Comparison of ENCODE assay signal across 9 mouse cellular contexts in genomic region chr8:116942284-116943058, GRCm38 (mm10). TPM values are rescaled to one million over a fixed set of nuclear protein-coding genes. Genes with fewer than 3 reads are reported as not detected.
DNase-seq lines count a peak whose midpoint lies in the region; ATAC-seq and TF ChIP-seq lines count a peak whose summit lies in the region.
"Had no signal": no experiment of that assay in that cellular context is flagged by ENCODE, and none has a peak within 500 bp of the region (broad histone marks: within the 10 kb centered on the region; RNA-seq: fewer than 3 reads in every experiment).

No protein-coding gene starts in this region.

- no peak for TF ChIP-seq POLR2A in cortical plate, adult 2 months (IDR thresholded peaks at IDR 0.05; ENCODE audit: extremely low read depth, insufficient read depth, low read length)

- H3K4me3 ChIP-seq in layer of hippocampus, adult 2 months = peak overlapping the region; percentile 71
- H3K4me3 ChIP-seq in cortical plate, adult 2 months (ENCODE audit: insufficient read depth, low read length) = peak overlapping the region; percentile 69; the same call in 1 of the 2 replicates
- peak overlapping the region; percentile 96; the same call in 1 of the 2 replicates for H3K4me3 ChIP-seq in intestine, embryonic 14.5 days (ENCODE audit: low read depth, low read length)
- H3K4me3 ChIP-seq in midbrain, postnatal 0 days (ENCODE audit: low read depth, low read length) = no peak overlapping the region

- H3K36me3 ChIP-seq in intestine, embryonic 14.5 days (ENCODE audit: control insufficient read depth, insufficient read depth, low read length) = peaks cover 14% of the 10 kb centered on the region
- no peaks in the 10 kb centered on the region for H3K36me3 ChIP-seq in midbrain, postnatal 0 days (ENCODE audit: insufficient read depth, low read length)

- ATAC-seq in intestine, embryonic 14.5 days (replicated peaks; ENCODE audit: low FRiP score, low TSS enrichment, low read depth) = no peak
- ATAC-seq in midbrain, postnatal 0 days (ENCODE audit: low FRiP score) = no peak
- no peak for ATAC-seq in frontal cortex, adult (ENCODE audit: low TSS enrichment)

- DNase-seq in layer of hippocampus, adult 2 months (ENCODE audit: low spot score in 2 of 2) = no peak
- no peak for DNase-seq in layer of hippocampus, postnatal 25 days (ENCODE audit: extremely low spot score in 1 of 2, low spot score in 1 of 2)
- no peak for DNase-seq in intestine, embryonic 14.5 days (ENCODE audit: low spot score)
- no peak for DNase-seq in midbrain, postnatal 0 days (ENCODE audit: low spot score)
- DNase-seq in ovary, postnatal 10 days (ENCODE audit: low spot score) = no peak
- DNase-seq in right cerebral cortex, adult 18-20 months = no peak

- H3K27ac ChIP-seq in layer of hippocampus, adult 2 months = no peak overlapping the region
- H3K27ac ChIP-seq in cortical plate, adult 2 months (ENCODE audit: insufficient read depth, low read length) = no peak overlapping the region
- H3K27ac ChIP-seq in intestine, embryonic 14.5 days (ENCODE audit: low read depth) = no peak overlapping the region
- H3K27ac ChIP-seq in midbrain, postnatal 0 days (ENCODE audit: low read depth, low read length) = no peak overlapping the region

- H3K4me2 ChIP-seq in intestine, embryonic 14.5 days (ENCODE audit: low read length) = peak overlapping the region; percentile 91
- H3K4me2 ChIP-seq in midbrain, postnatal 0 days (ENCODE audit: low read depth, low read length, poor library complexity, severe bottlenecking) = 0 out of 2 replicates have a peak overlapping the region, but pooled peaks have one; percentile 51

- no peaks in the 10 kb centered on the region for H3K9me3 ChIP-seq in intestine, embryonic 14.5 days (ENCODE audit: control insufficient read depth, low read length)
- no peaks in the 10 kb centered on the region for H3K9me3 ChIP-seq in midbrain, postnatal 0 days (ENCODE audit: low read length)

- peaks cover 7% of the 10 kb centered on the region for H3K4me1 ChIP-seq in cortical plate, adult 2 months (ENCODE audit: control insufficient read depth, insufficient read depth, low read length)
- peaks cover 8% of the 10 kb centered on the region for H3K4me1 ChIP-seq in intestine, embryonic 14.5 days (replicated peaks; ENCODE audit: control insufficient read depth, insufficient read depth, low read length)
- no peaks in the 10 kb centered on the region; the same call in 1 of the 2 replicates for H3K4me1 ChIP-seq in midbrain, postnatal 0 days (ENCODE audit: insufficient read depth, low read length)

- no peak for TF ChIP-seq CTCF in layer of hippocampus, adult 2 months (conservative IDR thresholded peaks at IDR 0.05)
- TF ChIP-seq CTCF in cortical plate, adult 2 months (IDR thresholded peaks at IDR 0.05; ENCODE audit: extremely low read depth, insufficient read depth, low read length) = no peak
- no peak for TF ChIP-seq CTCF in midbrain, postnatal 0 days (IDR thresholded peaks at IDR 0.05)

- no peaks in the 10 kb centered on the region for H3K27me3 ChIP-seq in intestine, embryonic 14.5 days (replicated peaks; ENCODE audit: control insufficient read depth, insufficient read depth, low read length)
- no peaks in the 10 kb centered on the region for H3K27me3 ChIP-seq in midbrain, postnatal 0 days (ENCODE audit: insufficient read depth, low read length)
- H3K27me3 ChIP-seq: Patski had no signal

- H3K9ac ChIP-seq in intestine, embryonic 14.5 days (ENCODE audit: low read length) = no peak overlapping the region
- no peak overlapping the region for H3K9ac ChIP-seq in midbrain, postnatal 0 days (replicated peaks; ENCODE audit: low read length, poor library complexity, severe bottlenecking)

- WGBS in intestine, embryonic 14.5 days = 78% methylated on average over 12 of the region's 12 CpGs
- 72% methylated on average over 12 of the region's 12 CpGs for WGBS in midbrain, postnatal 0 days

RNA-seq across cellular contexts. Expression of gene Atmin, which starts 0.7 kb away (rescaled TPM):
- total RNA-seq in layer of hippocampus, adult 2 months (2021) = 10 to 100 TPM; 41.6 to 42.2 TPM
- 10 to 100 TPM; 37.0 to 42.9 TPM for total RNA-seq in layer of hippocampus, postnatal 25 days (2021)
- polyA plus RNA-seq in cortical plate, adult 2 months (2012; rRNA removed) = 40.2 and 40.6 TPM in 2 replicates
- 11.9 and 12.5 TPM in 2 replicates for polyA plus RNA-seq in intestine, embryonic 14.5 days (2014; fragmentation: Nextera tagmentation; extraction: Ambion mirVana)
- total RNA-seq in midbrain, postnatal 0 days (2014; rRNA removed) = 45.3 and 47.1 TPM in 2 replicates
- polyA plus RNA-seq in midbrain, postnatal 0 days (2015; fragmentation: Nextera tagmentation; extraction: Ambion mirVana) = 20.1 and 22.7 TPM in 2 replicates

RNA-seq across cellular contexts. Expression of gene Cenpn, which starts 20.9 kb away (rescaled TPM):
- 1 to 10 TPM; 1.5 to 1.7 TPM for total RNA-seq in layer of hippocampus, adult 2 months (2021)
- 1 to 10 TPM; 1.2 to 1.3 TPM for total RNA-seq in layer of hippocampus, postnatal 25 days (2021)
- polyA plus RNA-seq in cortical plate, adult 2 months (2012; rRNA removed) = 1.5 and 2.4 TPM in 2 replicates
- 38.4 and 39.2 TPM in 2 replicates for polyA plus RNA-seq in intestine, embryonic 14.5 days (2014; fragmentation: Nextera tagmentation; extraction: Ambion mirVana)
- total RNA-seq in midbrain, postnatal 0 days (2014; rRNA removed) = 2.6 and 3.3 TPM in 2 replicates
- 4.2 and 5.8 TPM in 2 replicates for polyA plus RNA-seq in midbrain, postnatal 0 days (2015; fragmentation: Nextera tagmentation; extraction: Ambion mirVana)

RNA-seq across cellular contexts. Expression of gene Cmc2, which starts 21.2 kb away (rescaled TPM):
- total RNA-seq in layer of hippocampus, adult 2 months (2021) = 10 to 100 TPM; 11.9 to 13.5 TPM
- 10 to 100 TPM; 13.2 to 17.6 TPM for total RNA-seq in layer of hippocampus, postnatal 25 days (2021)
- 19.6 and 21.6 TPM in 2 replicates for polyA plus RNA-seq in cortical plate, adult 2 months (2012; rRNA removed)
- 73.7 and 85.1 TPM in 2 replicates for polyA plus RNA-seq in intestine, embryonic 14.5 days (2014; fragmentation: Nextera tagmentation; extraction: Ambion mirVana)
- 8.8 and 16.8 TPM in 2 replicates for total RNA-seq in midbrain, postnatal 0 days (2014; rRNA removed)
- 24.8 and 24.9 TPM in 2 replicates for polyA plus RNA-seq in midbrain, postnatal 0 days (2015; fragmentation: Nextera tagmentation; extraction: Ambion mirVana)

RNA-seq across cellular contexts. Expression of gene 1700030J22Rik, which starts 36.3 kb away (rescaled TPM):
- total RNA-seq in layer of hippocampus, adult 2 months (2021) = 1 to 10 TPM; 6.9 to 7.5 TPM
- 1 to 10 TPM; 8.1 to 8.5 TPM for total RNA-seq in layer of hippocampus, postnatal 25 days (2021)
- 7.2 and 7.3 TPM in 2 replicates for polyA plus RNA-seq in cortical plate, adult 2 months (2012; rRNA removed)
- polyA plus RNA-seq in intestine, embryonic 14.5 days (2014; fragmentation: Nextera tagmentation; extraction: Ambion mirVana) = 0.67 and 1.2 TPM in 2 replicates
- total RNA-seq in midbrain, postnatal 0 days (2014; rRNA removed) = 6.1 and 11.0 TPM in 2 replicates
- polyA plus RNA-seq in midbrain, postnatal 0 days (2015; fragmentation: Nextera tagmentation; extraction: Ambion mirVana) = 7.8 and 8.4 TPM in 2 replicates

RNA-seq across cellular contexts. Expression of gene Gcsh, which starts 50.9 kb away (rescaled TPM):
- 10 to 100 TPM; 39.9 to 42.9 TPM for total RNA-seq in layer of hippocampus, adult 2 months (2021)
- 10 to 100 TPM; 42.0 to 45.7 TPM for total RNA-seq in layer of hippocampus, postnatal 25 days (2021)
- 77.6 and 84.2 TPM in 2 replicates for polyA plus RNA-seq in cortical plate, adult 2 months (2012; rRNA removed)
- 174 and 176 TPM in 2 replicates for polyA plus RNA-seq in intestine, embryonic 14.5 days (2014; fragmentation: Nextera tagmentation; extraction: Ambion mirVana)
- 46.5 and 53.8 TPM in 2 replicates for total RNA-seq in midbrain, postnatal 0 days (2014; rRNA removed)
- polyA plus RNA-seq in midbrain, postnatal 0 days (2015; fragmentation: Nextera tagmentation; extraction: Ambion mirVana) = 93.9 and 106 TPM in 2 replicates
